Mouse (Mus musculus) CD4-positive, CD25-positive, alpha-beta regulatory T cell, adult 4 months (primary cell): ENCODE data around the gene Dgkh. TPM values are rescaled to one million over a fixed set of nuclear protein-coding genes. Genes with fewer than 3 reads are reported as not detected.
"Not testable (repeated sequence)": the region's sequence is repeated elsewhere in the genome, so short reads cannot be mapped to it uniquely, and the experiment has no call there.

Experiments
- ATAC-seq: one replicate; pipeline ENCODE4 v1.8.0; 2017
- polyA plus RNA-seq, 2 experiments: library from polyadenylated mRNA; unstranded; fragments of 100-300 nt; shearing (Covaris generic); gene quantifications; one replicate each; pipeline ENCODE4 v1.2.1; 2017

Gene Dgkh
- 1 to 10 TPM; 2.6 to 3.0 TPM for polyA plus RNA-seq

GRCm38 (mm10) chr14:78732617-78733312 is at the start of gene Dgkh:
Dgkh (minus strand) TSS chr14:78732776.
- peak; percentile 81 for ATAC-seq

GRCm38 (mm10) chr14:78777215-78777614 is 44.6 kb upstream of the Dgkh start:
- ATAC-seq = no peak

GRCm38 (mm10) chr14:78776659-78777058 is 44.1 kb upstream of the Dgkh start:
- no peak for ATAC-seq

GRCm38 (mm10) chr14:78775699-78776098 is 43.1 kb upstream of the Dgkh start:
- ATAC-seq = no peak

- no peak for ATAC-seq
These were observed 42.6 kb upstream of the Dgkh start for GRCm38 (mm10) chr14:78775226-78775625.

- no peak for ATAC-seq
These were observed 37.9 kb upstream of the Dgkh start for GRCm38 (mm10) chr14:78770457-78770856.

DNA sequence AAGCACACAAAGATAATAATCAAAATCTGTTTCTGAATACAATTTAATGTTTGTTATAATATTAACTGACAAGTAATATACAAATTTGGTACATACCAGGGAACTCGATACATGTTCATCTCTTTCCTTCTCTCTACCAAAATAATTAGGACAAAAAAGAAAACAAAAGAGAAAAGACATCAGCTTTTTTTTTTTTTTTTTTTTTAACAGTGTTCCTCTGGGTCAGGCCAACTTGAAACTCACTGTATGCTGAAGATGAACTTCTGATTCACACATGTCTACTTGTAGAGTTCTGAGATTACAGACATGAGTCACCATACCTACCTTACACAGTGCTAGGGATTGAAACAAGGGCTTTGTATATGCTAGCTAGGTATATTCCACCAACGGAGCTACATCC is 28.5 kb upstream of the Dgkh start:
- no peak for ATAC-seq

- no peak for ATAC-seq
These were observed 26.9 kb upstream of the Dgkh start for GRCm38 (mm10) chr14:78759491-78759890.

DNA sequence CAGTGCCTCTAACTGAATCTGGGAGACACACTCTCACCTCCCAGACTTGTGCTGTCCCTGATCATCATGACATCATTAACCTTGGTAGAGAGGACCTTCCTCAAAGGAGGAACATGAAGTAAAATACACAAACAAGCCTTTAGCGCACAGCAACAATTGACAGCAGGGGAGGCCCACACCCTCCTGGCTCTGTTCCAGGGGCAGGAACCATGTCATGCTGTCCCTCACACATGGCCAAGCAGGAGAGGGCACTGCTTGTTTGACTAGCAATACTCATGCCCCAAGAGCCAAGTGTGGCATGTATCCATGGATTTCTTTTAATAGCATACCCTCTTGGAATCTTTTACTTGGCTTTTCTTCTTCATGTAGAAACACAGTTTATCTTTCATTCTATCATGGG is 22.7 kb upstream of the Dgkh start:
- no peak for ATAC-seq

- ATAC-seq = no peak
These were observed 16.1 kb upstream of the Dgkh start for GRCm38 (mm10) chr14:78748692-78749091.

- no peak for ATAC-seq
These were observed 15.5 kb upstream of the Dgkh start for GRCm38 (mm10) chr14:78747969-78748651.

- ATAC-seq = no peak
These were observed 14.9 kb upstream of the Dgkh start for GRCm38 (mm10) chr14:78747454-78747853.

- no peak for ATAC-seq
These were observed 2.0 kb upstream of the Dgkh start for GRCm38 (mm10) chr14:78734605-78735004.

GRCm38 (mm10) chr14:78734203-78734602 is 1.6 kb upstream of the Dgkh start:
- ATAC-seq = not testable (repeated sequence)

DNA sequence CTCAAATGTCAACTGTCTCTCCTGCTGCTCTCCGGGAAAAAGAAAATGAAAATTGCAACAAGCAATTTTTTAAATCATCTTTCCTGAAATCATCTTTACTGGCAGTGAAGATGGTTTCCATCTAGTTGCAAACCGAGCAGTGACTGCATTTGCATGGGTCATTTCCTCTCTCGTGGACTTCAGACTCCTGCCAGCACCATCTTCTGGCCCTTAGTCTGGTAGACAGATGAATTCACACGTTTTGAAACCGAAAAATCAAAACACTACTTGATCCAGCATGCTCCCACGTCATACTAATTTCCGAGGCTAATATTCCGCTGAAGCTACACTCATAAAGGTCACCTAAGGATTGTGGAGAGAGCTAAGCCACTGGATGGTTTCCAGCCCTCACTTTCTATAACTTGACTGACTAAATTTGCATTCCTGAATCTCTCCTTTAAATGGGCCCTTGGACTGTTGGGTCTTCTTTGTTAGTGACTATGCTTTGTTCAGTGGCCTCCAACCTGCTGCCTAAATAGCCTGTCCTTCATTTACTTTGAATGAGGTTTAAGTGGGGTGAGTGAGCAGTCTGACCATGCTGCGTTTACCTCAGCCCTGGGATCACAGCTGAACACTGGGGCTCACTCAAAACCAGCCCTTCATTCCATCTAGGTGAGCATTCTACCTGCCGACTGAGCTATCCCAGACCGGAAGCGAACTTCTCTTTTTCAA is 945 bp upstream of the Dgkh start:
- ATAC-seq = no peak

- no peak for ATAC-seq
These were observed 542 bp downstream of the Dgkh start for GRCm38 (mm10) chr14:78731852-78732616.

DNA sequence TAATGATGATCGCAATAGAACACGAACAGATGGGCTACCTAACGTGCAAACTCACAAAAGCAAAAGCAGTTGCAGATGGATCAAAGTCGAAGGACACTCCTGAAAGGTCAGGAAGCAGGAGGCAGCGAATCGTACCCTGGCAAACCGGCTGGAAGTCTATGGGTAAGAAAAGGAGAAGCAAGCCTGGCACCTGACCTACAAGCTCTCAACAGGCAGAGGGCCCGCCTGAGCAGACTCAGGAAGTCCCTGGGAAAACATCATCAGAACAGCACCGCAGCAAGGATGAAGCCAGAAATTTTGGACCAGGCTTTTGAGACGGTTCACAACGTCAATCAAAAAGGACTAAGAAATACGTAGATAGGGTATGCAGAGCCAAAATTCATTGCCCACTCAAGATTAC is 1.3 kb downstream of the Dgkh start:
- ATAC-seq = no peak

- ATAC-seq = no peak
These were observed 6.6 kb downstream of the Dgkh start for GRCm38 (mm10) chr14:78725976-78726375.

DNA sequence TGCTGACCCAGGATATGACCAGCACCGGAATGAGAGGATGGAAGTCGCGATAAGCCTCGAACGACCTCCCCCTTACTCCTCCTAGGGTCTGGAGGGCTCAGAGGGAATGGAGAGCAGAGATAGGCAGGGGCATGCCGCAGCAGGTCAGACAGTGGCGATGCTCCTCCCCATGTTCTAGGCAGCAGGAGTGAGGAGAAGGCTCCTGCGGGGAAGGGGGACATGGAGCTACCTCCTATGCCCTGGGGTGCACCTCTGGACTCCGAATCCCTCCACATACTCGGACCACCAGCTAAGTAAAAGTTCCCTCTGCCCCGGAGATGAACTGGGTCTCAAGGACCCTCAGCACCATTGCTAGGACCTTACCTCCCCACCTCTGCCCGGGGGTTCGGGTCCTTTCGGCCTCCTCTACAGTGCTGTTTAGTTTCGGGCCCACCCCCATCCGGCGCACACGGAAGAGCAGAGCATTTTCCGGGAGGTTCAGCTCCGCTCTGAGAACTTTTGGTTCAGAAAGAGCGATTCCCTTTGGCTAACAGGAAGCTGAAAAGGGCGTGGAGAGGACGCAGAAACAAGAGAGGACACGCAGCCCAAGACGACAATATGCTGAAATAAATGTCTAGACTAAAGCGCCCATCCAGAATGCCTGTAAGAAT is 7.1 kb downstream of the Dgkh start:
- ATAC-seq = peak; percentile 61

- peak; percentile 87 for ATAC-seq
These were observed 7.9 kb downstream of the Dgkh start for GRCm38 (mm10) chr14:78724414-78725306.

DNA sequence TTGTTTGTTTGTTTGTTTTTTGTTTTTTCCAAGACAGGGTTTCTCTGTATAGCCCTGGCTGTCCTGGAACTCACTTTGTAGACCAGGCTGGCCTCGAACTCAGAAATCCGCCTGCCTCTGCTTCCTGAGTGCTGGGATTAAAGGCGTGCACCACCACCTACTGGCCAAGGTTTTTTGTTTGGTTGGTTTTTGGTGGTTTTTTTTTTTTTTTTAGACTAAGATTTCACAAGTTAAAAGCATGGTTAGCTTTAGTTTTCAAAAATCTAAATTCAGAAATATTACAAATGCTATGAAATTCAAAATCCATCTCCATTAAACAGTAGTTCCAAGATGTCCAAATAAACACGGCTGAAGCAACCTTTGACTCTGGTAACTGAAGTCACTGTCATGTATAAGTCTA is 8.9 kb downstream of the Dgkh start:
- not testable (repeated sequence) for ATAC-seq
